Mouse (Mus musculus) cerebellum, adult 18-20 months (tissue): ENCODE results near the gene Catip.

Experiments used
- DNase-seq, 2 experiments: peaks; one replicate each; pipeline ENCODE4 v3.0.0; 2021

Gene Catip

GRCm38 (mm10) chr1:74344163-74344916 lies 17.6 kb upstream of the Catip start:
- no peak for DNase-seq

GRCm38 (mm10) chr1:74351185-74351769 lies 10.6 kb upstream of the Catip start:
- DNase-seq = no peak

GRCm38 (mm10) chr1:74352532-74353096 lies 9.3 kb upstream of the Catip start:
- DNase-seq = no peak

- DNase-seq = no peak
These were observed 8.3 kb upstream of the Catip start for GRCm38 (mm10) chr1:74353453-74354229.

- no peak for DNase-seq
These were observed 4.4 kb upstream of the Catip start for GRCm38 (mm10) chr1:74357531-74357930.

GRCm38 (mm10) chr1:74359952-74360517 lies 1.9 kb upstream of the Catip start:
- no peak for DNase-seq

- no peak for DNase-seq
These were observed 669 bp downstream of the Catip start for GRCm38 (mm10) chr1:74362325-74363229.

- no peak for DNase-seq
These were observed 1.5 kb downstream of the Catip start for GRCm38 (mm10) chr1:74363437-74363836.

- no peak for DNase-seq
These were observed 2.4 kb downstream of the Catip start for GRCm38 (mm10) chr1:74364270-74364669.

GRCm38 (mm10) chr1:74367886-74368645 lies 6.2 kb downstream of the Catip start:
- peak; percentile 43 to 49 for DNase-seq

- no peak for DNase-seq
These were observed 8.1 kb downstream of the Catip start for GRCm38 (mm10) chr1:74370040-74370439.

GRCm38 (mm10) chr1:74373372-74373771 lies 11.5 kb downstream of the Catip start:
- no peak for DNase-seq

GRCm38 (mm10) chr1:74374980-74375379 lies 13.1 kb downstream of the Catip start, which contains the start of gene Slc11a1:
Gene Slc11a1, plus strand, starts transcription at chr1:74375195.
- no peak for DNase-seq

- no peak for DNase-seq
These were observed 13.7 kb downstream of the Catip start for GRCm38 (mm10) chr1:74375561-74375960.

GRCm38 (mm10) chr1:74376396-74376795 lies 14.5 kb downstream of the Catip start:
- DNase-seq = no peak

GRCm38 (mm10) chr1:74379058-74379504 lies 17.2 kb downstream of the Catip start:
- no peak for DNase-seq

- no peak for DNase-seq
These were observed 18.6 kb downstream of the Catip start for GRCm38 (mm10) chr1:74380484-74380883.

GRCm38 (mm10) chr1:74381588-74382021 lies 19.7 kb downstream of the Catip start:
- no peak for DNase-seq

- DNase-seq = no peak
These were observed 21.5 kb downstream of the Catip start for GRCm38 (mm10) chr1:74383385-74383784.

- no peak for DNase-seq
These were observed 22.6 kb downstream of the Catip start for GRCm38 (mm10) chr1:74384525-74384924.

- DNase-seq = no peak
These were observed 23.2 kb downstream of the Catip start for GRCm38 (mm10) chr1:74385064-74385463.
